Mouse (Mus musculus): ENCODE measurements around the gene Cfap206.

DNA sequence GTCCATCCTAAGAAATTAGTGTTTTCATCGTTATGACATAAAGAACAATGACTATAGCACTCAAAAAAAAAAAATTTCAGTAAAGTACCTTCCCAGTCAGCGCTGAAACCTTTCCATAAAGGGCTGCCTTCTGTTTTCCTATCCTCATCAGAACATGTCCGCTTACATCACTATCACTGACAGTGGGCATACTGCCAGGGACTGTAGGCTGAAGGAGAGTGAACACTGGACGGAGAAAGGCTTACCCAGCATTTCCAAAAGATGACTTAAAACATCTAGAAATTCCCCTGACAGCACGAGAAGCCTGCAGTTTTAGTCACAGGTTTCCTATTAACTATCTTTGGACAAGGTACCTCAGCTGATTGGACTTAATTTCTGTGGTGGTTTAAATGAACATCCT, 56.3 kb downstream of the Cfap206 start:
- TF ChIP-seq CTCF (IDR thresholded peaks at IDR 0.05; ENCODE audit: borderline replicate concordance, extremely low read depth, insufficient read depth, insufficient read length) (no peak), POLR2A (IDR thresholded peaks at IDR 0.05; ENCODE audit: borderline replicate concordance, extremely low read depth, insufficient read depth, insufficient read length, poor library complexity, severe bottlenecking) (no peak)

Data from brain, embryonic 14.5 days (tissue).